Mouse (Mus musculus) mammary gland, adult 2 months (tissue): ENCODE data around the gene Erg. TPM values are rescaled to one million over a fixed set of nuclear protein-coding genes. Genes with fewer than 3 reads are reported as not detected.

Experiments
- polyA plus RNA-seq: library from polyadenylated mRNA; depleted of rRNA; stranded (reverse); fragments of >200 nt; gene quantifications from 2 replicates; pipeline ENCODE4 v1.2.3, GENCODE M21; 2012; ENCODE audit warnings: low replicate concordance; rRNA removed

Erg gene
- polyA plus RNA-seq, result 17.5 and 17.7 TPM in 2 replicates

DNA sequence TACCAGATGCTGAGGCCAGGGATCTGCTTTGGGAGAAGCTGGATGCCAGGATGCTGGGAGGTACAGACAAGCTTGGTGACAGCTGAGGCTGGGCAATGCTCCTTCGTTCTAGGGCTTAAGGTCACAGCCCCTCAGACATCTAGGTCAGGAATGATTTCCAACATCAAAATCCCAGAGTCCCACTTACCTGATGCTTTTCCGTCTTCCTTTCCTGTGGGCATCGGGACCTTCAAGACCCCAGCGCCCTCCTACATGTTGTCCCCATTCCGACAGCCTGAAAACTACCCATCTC is at the start of gene Erg:
Gene Erg (minus strand): TSS at position 283 of the 292 bp plus-strand sequence.

Other genes starting within 250 kb of the Erg start
- gene Ets2, start 115.5 kb upstream of the Erg start, polyA plus RNA-seq, result 45.5 and 120 TPM in 2 replicates